Mouse (Mus musculus): ENCODE results near the gene Ano3. TPM values are rescaled to one million over a fixed set of nuclear protein-coding genes. Genes with fewer than 3 reads are reported as not detected.

Gene Ano3
- polyA plus RNA-seq, 1 experiment from 2014 or later, result 1.5 TPM

DNA sequence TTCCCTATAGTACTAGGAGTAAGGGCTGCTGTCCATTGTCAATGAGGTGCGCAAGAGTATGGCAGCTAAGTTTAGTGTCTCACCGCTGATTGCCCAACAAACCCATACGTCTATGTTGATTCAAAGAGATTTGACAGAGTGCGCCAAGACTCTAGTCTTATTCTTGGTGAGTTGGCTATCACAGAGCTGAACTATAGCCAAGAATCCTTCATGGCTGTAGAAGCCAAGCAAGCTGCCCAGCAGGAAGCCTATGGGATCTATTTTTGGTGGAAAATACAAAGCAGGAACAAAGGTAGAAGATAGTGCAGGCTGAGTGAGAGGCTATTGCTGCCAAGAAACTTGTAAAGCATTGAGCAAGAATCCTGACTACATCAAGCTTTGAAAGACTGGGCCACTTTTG lies 87.3 kb downstream of the Ano3 start:
- Histone ChIP-seq H3K36me3 (ENCODE audit: control insufficient read depth, insufficient read depth, low read length) (no peaks in the 10 kb centered on the region), H3K4me3 (ENCODE audit: low read depth, low read length) (no peak overlapping the region), H3K9ac (ENCODE audit: low read length) (no peak overlapping the region), H3K4me1 (ENCODE audit: control insufficient read depth, insufficient read depth, low read length) (no peaks in the 10 kb centered on the region), H3K27me3 (ENCODE audit: control insufficient read depth, insufficient read depth, low read length) (no peaks in the 10 kb centered on the region), H3K4me2 (no peak overlapping the region), H3K9me3 (ENCODE audit: control insufficient read depth, low read length) (no peaks in the 10 kb centered on the region), H3K27ac (ENCODE audit: low read depth, low read length) (no peak overlapping the region)
- ATAC-seq (ENCODE audit: low FRiP score) (no peak), DNase-seq (ENCODE audit: low spot score, missing footprints) (no peak)
- 96% methylated on average over 4 of the region's 4 CpGs for WGBS

DNA sequence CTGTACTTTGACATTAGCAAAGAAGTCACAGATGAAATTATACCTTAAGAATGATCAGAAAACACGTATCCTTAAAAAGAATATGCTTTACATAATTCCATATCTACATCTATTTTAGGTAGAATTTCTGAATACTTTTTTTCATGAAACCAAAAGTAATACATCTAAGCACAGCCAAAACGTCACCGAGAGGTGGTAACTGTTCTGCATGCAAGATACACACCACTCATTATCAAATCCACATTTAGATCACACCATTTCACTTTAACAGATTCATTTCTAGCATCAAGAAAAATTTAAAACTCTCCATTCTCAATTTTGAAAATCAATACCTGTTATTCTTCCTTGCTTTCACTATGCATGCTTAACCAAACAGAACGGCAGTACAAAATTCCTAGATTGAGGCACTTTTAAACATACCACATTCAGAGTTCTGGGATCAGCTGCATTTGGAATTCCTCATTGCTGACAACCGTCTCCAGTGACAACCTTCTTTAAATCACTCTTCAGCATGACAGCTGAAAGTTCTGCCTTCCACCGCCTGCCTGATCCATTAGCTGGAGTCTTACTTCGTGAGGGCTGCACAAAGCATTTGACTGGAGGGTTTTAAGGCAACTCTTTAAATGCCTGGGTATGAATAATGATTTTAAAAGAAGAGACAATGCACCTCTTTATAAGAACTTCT lies 111.0 kb downstream of the Ano3 start:
- 24% methylated on average over 7 of the region's 7 CpGs for WGBS
- DNase-seq (ENCODE audit: low spot score, missing footprints) (peak; percentile 84), ATAC-seq (ENCODE audit: low FRiP score) (peak; percentile 89)
- H3K4me3 ChIP-seq (ENCODE audit: low read depth, low read length), result no peak overlapping the region
- H3K9me3 ChIP-seq (ENCODE audit: control insufficient read depth, low read length), result no peaks in the 10 kb centered on the region
- H3K27ac ChIP-seq (ENCODE audit: low read depth, low read length), result no peak overlapping the region
- no peaks in the 10 kb centered on the region for H3K27me3 ChIP-seq (ENCODE audit: control insufficient read depth, insufficient read depth, low read length)
- peaks cover 3% of the 10 kb centered on the region; the same call in 1 of the 2 replicates for H3K4me1 ChIP-seq (ENCODE audit: control insufficient read depth, insufficient read depth, low read length)
- H3K9ac ChIP-seq (ENCODE audit: low read length), result no peak overlapping the region
- no peaks in the 10 kb centered on the region for H3K36me3 ChIP-seq (ENCODE audit: control insufficient read depth, insufficient read depth, low read length)
- H3K4me2 ChIP-seq, result peak overlapping the region; percentile 2; the same call in 1 of the 2 replicates

DNA sequence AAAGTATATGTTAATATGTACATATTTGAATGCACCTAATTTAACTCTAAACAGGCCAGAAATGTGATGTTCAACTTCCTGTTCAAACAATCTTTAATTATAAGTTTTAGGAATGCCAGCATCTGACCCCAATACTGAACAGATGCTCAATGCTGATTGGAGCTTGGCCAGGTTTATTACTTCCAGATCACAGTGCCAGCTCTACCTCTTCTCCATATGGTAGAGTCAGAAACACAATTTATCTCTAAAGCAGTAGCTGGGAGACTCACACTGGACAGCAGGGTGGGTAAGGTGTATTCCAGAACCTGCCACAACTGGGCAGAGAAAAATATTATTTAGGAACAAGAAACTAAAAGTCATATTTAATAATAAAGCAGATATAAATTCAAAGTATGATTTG lies 134.5 kb downstream of the Ano3 start:
- DNase-seq (ENCODE audit: low spot score, missing footprints) (no peak), ATAC-seq (ENCODE audit: low FRiP score) (no peak)
- Histone ChIP-seq H3K27me3 (ENCODE audit: control insufficient read depth, insufficient read depth, low read length) (no peaks in the 10 kb centered on the region), H3K9ac (ENCODE audit: low read length) (no peak overlapping the region), H3K4me3 (ENCODE audit: low read depth, low read length) (no peak overlapping the region), H3K4me2 (no peak overlapping the region), H3K36me3 (ENCODE audit: control insufficient read depth, insufficient read depth, low read length) (no peaks in the 10 kb centered on the region), H3K9me3 (ENCODE audit: control insufficient read depth, low read length) (no peaks in the 10 kb centered on the region), H3K4me1 (ENCODE audit: control insufficient read depth, insufficient read depth, low read length) (no peaks in the 10 kb centered on the region), H3K27ac (ENCODE audit: low read depth, low read length) (no peak overlapping the region)

DNA sequence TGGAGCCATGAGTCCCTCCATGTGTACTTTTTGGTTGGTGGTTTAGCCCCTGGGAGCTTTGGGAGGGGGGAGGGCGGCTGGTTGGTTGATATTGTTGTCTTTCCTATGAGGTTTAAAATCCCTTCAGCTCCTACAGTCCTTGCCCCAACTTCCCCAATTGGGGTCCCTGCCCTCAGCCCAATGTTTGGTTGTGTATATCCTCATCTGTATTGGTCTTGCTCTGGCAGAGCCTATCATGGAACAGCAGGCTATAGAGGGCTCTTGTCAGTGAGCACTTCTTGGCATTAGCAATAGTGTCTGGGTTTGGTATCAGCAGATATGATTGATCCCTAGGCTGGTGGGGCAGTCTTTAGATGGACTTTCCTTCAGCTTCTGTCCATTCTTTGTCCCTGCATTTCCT lies 135.8 kb downstream of the Ano3 start:
- H3K27ac ChIP-seq (ENCODE audit: low read depth, low read length), result no peak overlapping the region
- ATAC-seq (ENCODE audit: low FRiP score), result no peak
- H3K9ac ChIP-seq (ENCODE audit: low read length), result no peak overlapping the region
- 82% methylated on average over 1 of the region's 1 CpGs for WGBS
- H3K27me3 ChIP-seq (ENCODE audit: control insufficient read depth, insufficient read depth, low read length), result no peaks in the 10 kb centered on the region
- no peaks in the 10 kb centered on the region for H3K4me1 ChIP-seq (ENCODE audit: control insufficient read depth, insufficient read depth, low read length)
- no peaks in the 10 kb centered on the region for H3K36me3 ChIP-seq (ENCODE audit: control insufficient read depth, insufficient read depth, low read length)
- H3K4me2 ChIP-seq, result no peak overlapping the region
- H3K4me3 ChIP-seq (ENCODE audit: low read depth, low read length), result no peak overlapping the region
- no peaks in the 10 kb centered on the region for H3K9me3 ChIP-seq (ENCODE audit: control insufficient read depth, low read length)
- DNase-seq (ENCODE audit: low spot score, missing footprints), result no peak

DNA sequence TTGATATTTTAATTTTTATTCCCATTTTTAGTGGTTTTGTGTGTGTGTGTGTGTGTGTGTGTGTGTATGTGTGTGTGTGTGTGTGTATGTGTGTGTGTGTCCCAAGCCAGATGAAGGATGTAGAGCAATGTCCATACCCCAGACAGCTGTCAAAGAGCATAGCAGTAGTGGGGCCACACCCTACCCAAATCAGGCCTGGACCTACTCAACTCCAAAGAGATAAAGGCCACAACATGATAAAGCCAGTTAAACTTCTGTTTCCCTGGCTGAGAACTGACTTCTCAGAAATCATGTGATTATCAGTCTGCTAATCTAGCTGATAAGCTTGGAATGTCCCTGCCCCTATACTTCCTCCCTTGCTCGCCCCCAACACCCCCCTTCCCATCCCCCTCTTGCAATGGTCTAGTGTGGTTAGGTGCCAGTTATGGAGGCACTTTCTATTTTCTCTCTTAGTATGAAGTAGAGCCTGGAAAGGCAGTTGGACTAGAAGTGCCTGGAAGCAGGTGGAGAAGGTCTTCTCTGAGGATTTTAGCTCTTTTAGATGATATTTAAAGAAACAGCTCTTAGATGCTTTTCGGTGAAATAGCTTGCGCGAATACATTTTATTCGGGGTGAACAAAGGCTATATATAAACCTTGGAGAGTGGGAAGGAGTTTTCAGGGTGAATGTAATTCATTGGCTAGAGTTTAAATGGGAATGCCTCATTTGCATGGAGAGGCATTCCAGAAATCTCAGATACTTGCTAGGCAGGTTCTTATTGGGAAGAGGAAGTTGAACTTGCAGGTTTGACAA lies 144.2 kb downstream of the Ano3 start:
- H3K27me3 ChIP-seq (ENCODE audit: control insufficient read depth, insufficient read depth, low read length), result no peaks in the 10 kb centered on the region
- 92% methylated on average over 5 of the region's 5 CpGs for WGBS
- H3K4me3 ChIP-seq (ENCODE audit: low read depth, low read length), result no peak overlapping the region
- H3K4me2 ChIP-seq, result no peak overlapping the region
- H3K9ac ChIP-seq (ENCODE audit: low read length), result no peak overlapping the region
- H3K36me3 ChIP-seq (ENCODE audit: control insufficient read depth, insufficient read depth, low read length), result no peaks in the 10 kb centered on the region
- H3K9me3 ChIP-seq (ENCODE audit: control insufficient read depth, low read length), result no peaks in the 10 kb centered on the region
- ATAC-seq (ENCODE audit: low FRiP score) (no peak), DNase-seq (ENCODE audit: low spot score, missing footprints) (no peak)
- no peaks in the 10 kb centered on the region for H3K4me1 ChIP-seq (ENCODE audit: control insufficient read depth, insufficient read depth, low read length)
- H3K27ac ChIP-seq (ENCODE audit: low read depth, low read length), result no peak overlapping the region

DNA sequence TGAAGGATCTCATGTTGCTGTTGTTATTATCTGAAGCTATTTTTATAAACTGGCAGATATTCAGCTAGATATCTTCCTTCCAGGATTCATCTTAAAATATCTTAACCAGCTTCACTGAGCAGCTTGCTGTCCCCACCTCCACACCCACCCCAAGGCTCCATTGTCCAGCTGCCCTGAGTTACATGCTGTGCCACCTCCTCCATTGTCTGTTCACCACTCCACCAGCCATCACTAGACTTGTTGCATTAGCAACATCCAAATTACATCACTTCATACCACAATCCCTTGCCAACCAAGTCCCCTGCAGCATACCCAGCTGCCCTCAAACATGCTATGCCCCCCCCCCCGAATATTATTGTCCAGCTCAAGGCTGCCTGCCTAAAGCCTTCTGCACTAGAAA lies 154.8 kb downstream of the Ano3 start:
- WGBS, result 76% methylated on average over 1 of the region's 1 CpGs
- no peaks in the 10 kb centered on the region for H3K4me1 ChIP-seq (ENCODE audit: control insufficient read depth, insufficient read depth, low read length)
- H3K36me3 ChIP-seq (ENCODE audit: control insufficient read depth, insufficient read depth, low read length), result no peaks in the 10 kb centered on the region
- H3K4me3 ChIP-seq (ENCODE audit: low read depth, low read length), result no peak overlapping the region
- H3K27ac ChIP-seq (ENCODE audit: low read depth, low read length), result no peak overlapping the region
- no peak overlapping the region for H3K4me2 ChIP-seq
- no peak for ATAC-seq (ENCODE audit: low FRiP score)
- H3K9me3 ChIP-seq (ENCODE audit: control insufficient read depth, low read length), result no peaks in the 10 kb centered on the region
- H3K27me3 ChIP-seq (ENCODE audit: control insufficient read depth, insufficient read depth, low read length), result no peaks in the 10 kb centered on the region
- DNase-seq (ENCODE audit: low spot score, missing footprints), result no peak
- H3K9ac ChIP-seq (ENCODE audit: low read length), result no peak overlapping the region

DNA sequence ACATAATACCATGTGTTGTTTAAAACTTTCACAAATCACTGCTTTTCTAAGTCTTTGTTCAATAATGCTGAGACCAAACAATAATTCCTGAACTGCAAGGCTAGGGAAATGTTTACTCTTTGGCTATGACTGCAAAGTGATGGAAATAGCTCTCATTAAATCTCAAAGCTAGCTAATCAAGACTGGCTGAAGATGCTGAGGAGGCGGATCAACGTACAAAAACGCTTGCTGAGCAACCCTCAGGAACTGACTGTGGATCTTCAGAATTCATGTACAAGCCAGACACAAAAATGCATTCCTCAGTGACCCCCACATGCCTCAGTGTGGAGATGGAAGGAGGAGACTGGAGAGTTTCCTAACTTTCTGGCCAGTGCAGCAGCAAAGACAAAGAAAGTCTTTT lies 155.3 kb downstream of the Ano3 start:
- no peaks in the 10 kb centered on the region for H3K27me3 ChIP-seq (ENCODE audit: control insufficient read depth, insufficient read depth, low read length)
- ATAC-seq (ENCODE audit: low FRiP score) (no peak), DNase-seq (ENCODE audit: low spot score, missing footprints) (no peak)

DNA sequence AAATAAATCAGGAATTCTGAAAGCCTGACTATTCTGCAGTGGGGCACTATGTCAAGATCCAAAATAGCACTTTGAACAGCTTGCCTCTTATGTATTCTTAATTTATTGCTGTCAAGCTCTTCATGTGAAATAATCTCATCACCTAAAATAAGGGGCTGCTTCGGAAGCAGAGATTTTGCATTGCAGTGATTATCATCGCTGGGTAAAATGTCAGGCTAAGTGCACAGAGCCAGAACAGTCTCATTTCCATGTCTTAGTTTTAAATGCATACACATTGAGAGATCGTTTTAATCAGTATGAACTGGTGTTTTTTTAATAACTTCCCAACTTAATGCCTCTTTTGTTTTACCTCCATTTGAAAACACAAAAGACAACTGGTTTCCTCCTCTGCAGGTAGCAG lies 163.3 kb downstream of the Ano3 start:
- Histone ChIP-seq H3K27me3 (ENCODE audit: control insufficient read depth, insufficient read depth, low read length) (no peaks in the 10 kb centered on the region), H3K4me2 (no peak overlapping the region), H3K4me3 (ENCODE audit: low read depth, low read length) (no peak overlapping the region), H3K27ac (ENCODE audit: low read depth, low read length) (no peak overlapping the region), H3K9me3 (ENCODE audit: control insufficient read depth, low read length) (no peaks in the 10 kb centered on the region), H3K9ac (ENCODE audit: low read length) (no peak overlapping the region), H3K36me3 (ENCODE audit: control insufficient read depth, insufficient read depth, low read length) (no peaks in the 10 kb centered on the region), H3K4me1 (ENCODE audit: control insufficient read depth, insufficient read depth, low read length) (no peaks in the 10 kb centered on the region)
- 75% methylated on average over 3 of the region's 3 CpGs for WGBS
- ATAC-seq (ENCODE audit: low FRiP score) (no peak), DNase-seq (ENCODE audit: low spot score, missing footprints) (no peak)

More for the DNA sequence above, 155.3 kb downstream of the Ano3 start:
- H3K27ac ChIP-seq (ENCODE audit: low read depth, low read length), result no peak overlapping the region
- H3K4me3 ChIP-seq (ENCODE audit: low read depth, low read length), result no peak overlapping the region
- 76% methylated on average over 3 of the region's 3 CpGs for WGBS
- H3K36me3 ChIP-seq (ENCODE audit: control insufficient read depth, insufficient read depth, low read length), result no peaks in the 10 kb centered on the region
- no peaks in the 10 kb centered on the region for H3K9me3 ChIP-seq (ENCODE audit: control insufficient read depth, low read length)
- no peak overlapping the region for H3K4me2 ChIP-seq
- no peak overlapping the region for H3K9ac ChIP-seq (ENCODE audit: low read length)
- no peaks in the 10 kb centered on the region for H3K4me1 ChIP-seq (ENCODE audit: control insufficient read depth, insufficient read depth, low read length)

DNA sequence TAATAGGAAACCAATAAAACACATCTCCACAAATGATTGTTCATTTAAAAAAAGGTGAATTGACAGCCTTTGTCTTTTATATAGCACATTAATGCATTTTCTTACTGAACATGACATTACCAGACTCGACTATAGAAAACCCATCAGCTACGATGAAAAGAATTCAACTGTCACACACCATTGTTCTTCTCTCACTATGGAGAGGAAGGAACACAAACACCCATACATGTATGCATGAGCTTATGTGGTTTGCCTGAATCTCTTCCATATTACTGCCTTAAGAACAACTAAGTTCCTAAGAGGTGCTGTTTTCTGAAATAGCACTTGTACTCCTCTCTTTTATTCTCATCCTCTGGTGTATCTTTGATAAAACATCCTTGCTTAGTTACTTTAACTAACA lies 191.3 kb downstream of the Ano3 start:
- 61% methylated on average over 2 of the region's 2 CpGs for WGBS
- no peaks in the 10 kb centered on the region for H3K9me3 ChIP-seq (ENCODE audit: control insufficient read depth, low read length)
- H3K4me3 ChIP-seq (ENCODE audit: low read depth, low read length), result no peak overlapping the region
- DNase-seq (ENCODE audit: low spot score, missing footprints) (no peak), ATAC-seq (ENCODE audit: low FRiP score) (no peak)
- no peak overlapping the region for H3K27ac ChIP-seq (ENCODE audit: low read depth, low read length)
- H3K9ac ChIP-seq (ENCODE audit: low read length), result no peak overlapping the region
- H3K4me1 ChIP-seq (ENCODE audit: control insufficient read depth, insufficient read depth, low read length), result no peaks in the 10 kb centered on the region
- no peaks in the 10 kb centered on the region for H3K36me3 ChIP-seq (ENCODE audit: control insufficient read depth, insufficient read depth, low read length)
- no peaks in the 10 kb centered on the region for H3K27me3 ChIP-seq (ENCODE audit: control insufficient read depth, insufficient read depth, low read length)
- no peak overlapping the region for H3K4me2 ChIP-seq

Data from midbrain, embryonic 11.5 days (tissue).